ENCODE assay signal across 7 mouse cellular contexts in the genomic region with DNA sequence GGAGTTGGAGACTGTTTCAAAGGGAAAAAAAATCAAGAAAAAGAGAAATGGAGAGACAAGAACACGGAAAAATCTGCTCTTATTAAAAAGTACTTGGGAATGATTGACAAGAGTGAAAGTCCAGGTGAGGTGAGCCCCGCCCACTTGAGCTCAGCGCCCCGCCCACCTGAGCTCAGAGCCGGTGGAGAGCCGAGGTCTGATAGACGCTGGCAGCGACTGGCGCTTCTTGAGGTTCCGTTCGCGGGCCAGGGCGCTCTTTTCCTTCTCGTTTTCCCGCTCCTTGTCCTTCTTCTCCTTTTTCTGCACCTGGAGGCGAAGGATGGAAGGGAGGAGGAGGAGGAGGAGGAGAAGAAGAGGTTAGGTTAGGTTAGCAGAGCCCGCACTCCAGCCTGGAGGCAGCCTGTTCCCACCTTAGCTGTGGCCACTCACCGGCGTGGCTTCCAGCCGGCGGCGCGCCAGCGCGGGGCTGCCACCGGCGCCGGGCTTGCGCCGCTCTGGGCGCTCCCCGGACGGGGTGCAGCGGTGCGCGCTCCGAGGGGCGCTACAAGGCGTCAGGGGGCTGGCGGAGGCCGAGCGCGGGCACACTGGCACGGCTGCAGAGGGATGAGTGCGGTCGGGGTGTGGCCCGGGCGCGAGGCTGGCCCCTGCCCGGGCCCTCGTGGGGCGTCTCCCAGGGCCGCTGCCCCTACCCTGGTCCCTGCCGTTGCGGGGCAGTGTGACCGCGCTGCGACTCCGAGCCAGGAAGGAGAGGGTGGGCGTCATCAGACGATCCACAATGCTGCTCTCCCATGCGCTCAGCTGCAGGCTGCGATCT. TPM values are rescaled to one million over a fixed set of nuclear protein-coding genes. Genes with fewer than 3 reads are reported as not detected.
DNase-seq lines count a peak whose midpoint lies in the region; ATAC-seq lines count a peak whose summit lies in the region.

No protein-coding gene starts in this region.

- ATAC-seq in intestine, embryonic 14.5 days (replicated peaks; ENCODE audit: low FRiP score, low TSS enrichment, low read depth) = no peak
- no peak for ATAC-seq in limb, embryonic 13.5 days (ENCODE audit: low FRiP score, low read depth)

- no peak overlapping the region for H3K4me3 ChIP-seq in intestine, embryonic 14.5 days (ENCODE audit: low read depth, low read length)
- no peak overlapping the region for H3K4me3 ChIP-seq in limb, embryonic 13.5 days

- WGBS in intestine, embryonic 14.5 days = 54% methylated on average over 52 of the region's 63 CpGs
- WGBS in limb, embryonic 13.5 days = 47% methylated on average over 59 of the region's 63 CpGs

- H3K27me3 ChIP-seq in intestine, embryonic 14.5 days (replicated peaks; ENCODE audit: control insufficient read depth, insufficient read depth, low read length) = no peaks in the 10 kb centered on the region
- H3K27me3 ChIP-seq in limb, embryonic 13.5 days = no peaks in the 10 kb centered on the region

- no peak overlapping the region for H3K9ac ChIP-seq in intestine, embryonic 14.5 days (ENCODE audit: low read length)
- 0 out of 2 replicates have a peak overlapping the region, but pooled peaks have one; percentile 25 for H3K9ac ChIP-seq in limb, embryonic 13.5 days

- peaks cover 95% of the 10 kb centered on the region for H3K36me3 ChIP-seq in intestine, embryonic 14.5 days (ENCODE audit: control insufficient read depth, insufficient read depth, low read length)
- H3K36me3 ChIP-seq in limb, embryonic 13.5 days = peaks cover 98% of the 10 kb centered on the region

- peak overlapping the region; percentile 35 for H3K4me2 ChIP-seq in intestine, embryonic 14.5 days (ENCODE audit: low read length)
- no peak overlapping the region for H3K4me2 ChIP-seq in limb, embryonic 13.5 days (replicated peaks)

- no peaks in the 10 kb centered on the region for H3K4me1 ChIP-seq in intestine, embryonic 14.5 days (replicated peaks; ENCODE audit: control insufficient read depth, insufficient read depth, low read length)
- H3K4me1 ChIP-seq in limb, embryonic 13.5 days = peaks cover 20% of the 10 kb centered on the region

- DNase-seq in right cerebral cortex, postnatal 25 days = peak; percentile 33
- no peak for DNase-seq in right cerebral cortex, postnatal 4 days
- peak; percentile 69 for DNase-seq in intestine, embryonic 14.5 days (ENCODE audit: low spot score)
- DNase-seq in yolk sac, embryonic 10.5 days (ENCODE audit: low spot score) = peak; percentile 40
- DNase-seq in thymus, postnatal 10 days (ENCODE audit: low spot score in 2 of 2) = no peak
- no peak for DNase-seq in adrenal gland, postnatal 10 days

- no peak overlapping the region for H3K27ac ChIP-seq in intestine, embryonic 14.5 days (ENCODE audit: low read depth)
- no peak overlapping the region for H3K27ac ChIP-seq in limb, embryonic 13.5 days

- H3K9me3 ChIP-seq in intestine, embryonic 14.5 days (ENCODE audit: control insufficient read depth, low read length) = no peaks in the 10 kb centered on the region
- no peaks in the 10 kb centered on the region for H3K9me3 ChIP-seq in limb, embryonic 13.5 days

RNA-seq across cellular contexts. Expression of a gene that starts 19.5 kb away (rescaled TPM):
- 37.8 and 38.0 TPM in 2 replicates for polyA plus RNA-seq in intestine, embryonic 14.5 days (2014; fragmentation: Nextera tagmentation; extraction: Ambion mirVana)
- polyA plus RNA-seq in limb, embryonic 13.5 days (2015; fragmentation: Nextera tagmentation; extraction: Ambion mirVana) = 46.5 and 49.9 TPM in 2 replicates
- total RNA-seq in adrenal gland, postnatal 10 days (2021) = 10 to 100 TPM; 60.4 to 72.7 TPM

RNA-seq across cellular contexts. Expression of a gene that starts 25.5 kb away (rescaled TPM):
- polyA plus RNA-seq in intestine, embryonic 14.5 days (2014; fragmentation: Nextera tagmentation; extraction: Ambion mirVana) = 20.5 and 24.6 TPM in 2 replicates
- 124 and 126 TPM in 2 replicates for polyA plus RNA-seq in limb, embryonic 13.5 days (2015; fragmentation: Nextera tagmentation; extraction: Ambion mirVana)
- 10 to 100 TPM; 73.1 to 74.8 TPM for total RNA-seq in adrenal gland, postnatal 10 days (2021)

RNA-seq across cellular contexts. Expression of a gene that starts 34.1 kb away (rescaled TPM):
- 206 TPM in 2 replicates for polyA plus RNA-seq in intestine, embryonic 14.5 days (2014; fragmentation: Nextera tagmentation; extraction: Ambion mirVana)
- polyA plus RNA-seq in limb, embryonic 13.5 days (2015; fragmentation: Nextera tagmentation; extraction: Ambion mirVana) = 251 and 256 TPM in 2 replicates
- 100 to 1,000 TPM; 177 to 229 TPM for total RNA-seq in adrenal gland, postnatal 10 days (2021)

RNA-seq across cellular contexts. Expression of a gene that starts 49.9 kb away (rescaled TPM):
- polyA plus RNA-seq in intestine, embryonic 14.5 days (2014; fragmentation: Nextera tagmentation; extraction: Ambion mirVana) = 5.3 and 6.7 TPM in 2 replicates
- polyA plus RNA-seq in limb, embryonic 13.5 days (2015; fragmentation: Nextera tagmentation; extraction: Ambion mirVana) = 39.8 and 42.7 TPM in 2 replicates
- 1 to 10 TPM; 5.5 to 5.6 TPM for total RNA-seq in adrenal gland, postnatal 10 days (2021)

Comparison
In these comparisons a context has a peak if more than half of its experiments do, and no peak if none do; other contexts are left out.
1. DNase-seq: peak in right cerebral cortex, postnatal 25 days (single experiment), intestine, embryonic 14.5 days (single experiment) and yolk sac, embryonic 10.5 days (single experiment); none in right cerebral cortex, postnatal 4 days (single experiment), thymus, postnatal 10 days (0 of 2) and adrenal gland, postnatal 10 days (single experiment).